Mouse (Mus musculus) hindbrain, embryonic 16.5 days (tissue): ENCODE measurements at regions not wholly inside any gene's neighbourhood (a gene's known extent, or its start where the extent isn't known, plus 50 kb on each side); places are given as distances from the start of the nearest gene placed in this dataset.

Source experiments
- ATAC-seq: fragments of 200-750 bp; cut with Nextera tagmentation; 2 replicates; pipeline ENCODE4 v1.8.0; 2017; ENCODE audit warnings: moderate TSS enrichment, moderate library complexity
- H3K27ac ChIP-seq: fragments of 300-500 bp; sonication (generic); 2 replicates; pipeline ENCODE4 v1.5.1; 2014; ENCODE audit warnings: low read depth, mild to moderate bottlenecking, control low read depth, low read length, moderate library complexity
- H3K27me3 ChIP-seq: fragments of 300-500 bp; sonication (generic); replicated peaks from 2 replicates; pipeline ENCODE4 v1.6.1; 2014; ENCODE audit warnings: low read length; ENCODE audit not compliant: control insufficient read depth, insufficient read depth
- H3K36me3 ChIP-seq: fragments of 300-500 bp; sonication (generic); 2 replicates; pipeline ENCODE4 v1.6.1; 2014; ENCODE audit warnings: mild to moderate bottlenecking, low read length, moderate library complexity, mixed read lengths; ENCODE audit not compliant: control insufficient read depth, insufficient read depth
- H3K4me1 ChIP-seq: fragments of 300-500 bp; sonication (generic); 2 replicates; pipeline ENCODE4 v1.6.1; 2014; ENCODE audit warnings: low read depth, low read length; ENCODE audit not compliant: control insufficient read depth, insufficient read depth
- H3K4me2 ChIP-seq: fragments of 300-500 bp; sonication (generic); 2 replicates; pipeline ENCODE4 v1.6.1; 2014; ENCODE audit warnings: mild to moderate bottlenecking, low read length, control low read depth, moderate library complexity
- H3K4me3 ChIP-seq: fragments of 300-500 bp; sonication (generic); 2 replicates; pipeline ENCODE4 v1.5.1; 2014; ENCODE audit warnings: mild to moderate bottlenecking, low read length, control low read depth, moderate library complexity
- H3K9ac ChIP-seq: fragments of 300-500 bp; sonication (generic); 2 replicates; pipeline ENCODE4 v1.6.1; 2014; ENCODE audit warnings: low read depth, mild to moderate bottlenecking, control low read depth, low read length, moderate library complexity
- H3K9me3 ChIP-seq: fragments of 300-500 bp; sonication (generic); 2 replicates; pipeline ENCODE4 v1.6.1; 2014; ENCODE audit warnings: mild to moderate bottlenecking, low read length, moderate library complexity; ENCODE audit not compliant: control insufficient read depth
- WGBS: fragments of 180-500 bp; shearing (Covaris S2); extraction: QIAGEN DNeasy Blood & Tissue Kit; methylation state at CpG from one replicate; pipeline ENCODE4 v1.1.7; 2014; 5-methylcytosine and 5-hydroxymethylcytosine counted together

- Histone ChIP-seq H3K27ac (no peak overlapping the region), H3K9me3 (no peaks in the 10 kb centered on the region), H3K4me1 (no peaks in the 10 kb centered on the region), H3K4me3 (no peak overlapping the region), H3K36me3 (no peaks in the 10 kb centered on the region), H3K27me3 (no peaks in the 10 kb centered on the region), H3K9ac (no peak overlapping the region), H3K4me2 (no peak overlapping the region)
- ATAC-seq, result no peak
These were observed 628.3 kb upstream of the Arid1b start for GRCm38 (mm10) chr17:4365811-4366210.

- WGBS, result 96% methylated on average over 1 of the region's 1 CpGs
- H3K27me3 ChIP-seq, result no peaks in the 10 kb centered on the region
These were observed 613.7 kb upstream of the Arid1b start for GRCm38 (mm10) chr17:4380449-4380848.

DNA sequence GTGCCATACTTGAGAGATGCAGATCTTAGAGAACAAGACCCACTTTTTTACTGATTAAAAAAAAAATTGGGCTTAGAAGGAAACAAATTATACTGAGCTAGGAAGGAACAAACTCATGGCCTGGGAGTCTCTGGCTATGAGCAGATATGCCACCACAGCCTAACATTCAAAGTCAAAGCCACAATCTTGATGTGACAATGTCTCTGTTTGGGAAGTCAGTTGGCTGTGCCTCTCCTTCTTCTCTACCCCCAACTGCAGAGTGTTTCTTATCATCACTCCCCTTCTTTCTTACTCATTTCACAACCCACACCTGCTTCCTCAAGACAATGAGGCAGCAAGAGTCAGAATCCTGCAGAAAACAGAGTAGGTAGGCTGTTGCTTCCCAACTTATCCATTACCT is 613.3 kb upstream of the Arid1b start:
- Histone ChIP-seq H3K9me3 (no peaks in the 10 kb centered on the region), H3K4me2 (no peak overlapping the region), H3K36me3 (no peaks in the 10 kb centered on the region), H3K4me3 (no peak overlapping the region), H3K27ac (no peak overlapping the region), H3K4me1 (no peaks in the 10 kb centered on the region), H3K9ac (no peak overlapping the region), H3K27me3 (no peaks in the 10 kb centered on the region)
- no peak for ATAC-seq

More at GRCm38 (mm10) chr17:4380449-4380848, 613.7 kb upstream of the Arid1b start:
- no peak for ATAC-seq
- no peaks in the 10 kb centered on the region for H3K4me1 ChIP-seq
- H3K27ac ChIP-seq, result no peak overlapping the region
- no peaks in the 10 kb centered on the region for H3K36me3 ChIP-seq
- H3K4me2 ChIP-seq, result no peak overlapping the region
- no peak overlapping the region for H3K9ac ChIP-seq
- H3K9me3 ChIP-seq, result no peaks in the 10 kb centered on the region
- no peak overlapping the region for H3K4me3 ChIP-seq

- H3K27ac ChIP-seq, result no peak overlapping the region
- H3K27me3 ChIP-seq, result no peaks in the 10 kb centered on the region
- H3K4me3 ChIP-seq, result no peak overlapping the region
- no peak overlapping the region for H3K9ac ChIP-seq
- no peaks in the 10 kb centered on the region for H3K4me1 ChIP-seq
- no peaks in the 10 kb centered on the region for H3K9me3 ChIP-seq
- ATAC-seq, result no peak
- 75% methylated on average over 13 of the region's 13 CpGs for WGBS
- H3K36me3 ChIP-seq, result no peaks in the 10 kb centered on the region
- no peak overlapping the region for H3K4me2 ChIP-seq
These were observed 612.0 kb upstream of the Arid1b start for GRCm38 (mm10) chr17:4381896-4382685.

DNA sequence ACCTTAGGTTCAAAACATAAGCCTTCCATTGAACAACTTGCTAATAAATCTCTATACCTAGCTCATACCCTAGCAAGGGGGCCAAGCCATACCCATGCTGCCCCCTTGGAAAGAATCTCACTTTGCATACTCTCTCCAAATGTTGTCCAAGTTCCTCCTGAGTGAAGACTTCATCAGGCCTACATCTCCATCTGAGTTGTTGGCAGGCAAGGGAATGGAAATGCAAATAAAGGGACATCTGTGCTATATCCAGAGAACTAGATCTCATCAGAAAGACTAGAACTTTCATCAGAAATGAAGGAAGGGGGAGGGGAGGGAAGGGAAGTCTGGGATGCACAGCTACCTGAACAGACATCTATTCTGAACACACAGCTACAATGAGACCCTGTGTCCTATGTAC is 611.4 kb upstream of the Arid1b start:
- H3K9ac ChIP-seq, result no peak overlapping the region
- no peaks in the 10 kb centered on the region for H3K36me3 ChIP-seq
- H3K9me3 ChIP-seq, result no peaks in the 10 kb centered on the region
- H3K27me3 ChIP-seq, result no peaks in the 10 kb centered on the region
- H3K4me3 ChIP-seq, result no peak overlapping the region
- no peak overlapping the region for H3K4me2 ChIP-seq
- no peak overlapping the region for H3K27ac ChIP-seq
- H3K4me1 ChIP-seq, result no peaks in the 10 kb centered on the region
- ATAC-seq, result no peak

DNA sequence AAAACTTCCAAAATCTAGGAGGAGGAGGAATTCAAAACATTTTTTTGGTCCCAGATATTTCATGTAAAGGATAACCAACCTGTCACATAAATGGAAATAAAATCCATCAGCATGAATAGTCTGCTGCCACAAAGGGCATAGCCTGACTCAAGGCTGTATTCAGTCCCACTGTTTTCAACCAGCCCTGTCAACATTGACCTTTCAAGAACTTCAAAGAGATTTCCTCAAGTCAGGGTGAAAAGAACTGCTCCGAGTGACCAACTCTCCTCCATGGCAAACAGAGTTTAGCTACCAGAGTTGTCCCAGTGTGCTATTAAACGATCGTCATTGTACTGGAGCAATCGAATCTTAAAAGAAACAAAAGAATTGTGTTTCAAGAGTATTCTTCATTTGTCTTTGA is 606.5 kb upstream of the Arid1b start:
- no peaks in the 10 kb centered on the region for H3K4me1 ChIP-seq
- no peak overlapping the region for H3K27ac ChIP-seq
- H3K27me3 ChIP-seq, result no peaks in the 10 kb centered on the region
- no peak overlapping the region for H3K4me3 ChIP-seq
- no peak overlapping the region for H3K9ac ChIP-seq
- no peaks in the 10 kb centered on the region for H3K9me3 ChIP-seq
- H3K36me3 ChIP-seq, result no peaks in the 10 kb centered on the region
- ATAC-seq, result no peak
- WGBS, result 60% methylated on average over 4 of the region's 4 CpGs
- no peak overlapping the region for H3K4me2 ChIP-seq

GRCm38 (mm10) chr17:4390012-4390411 is 604.1 kb upstream of the Arid1b start:
- no peak for ATAC-seq
- H3K9ac ChIP-seq, result no peak overlapping the region
- 93% methylated on average over 4 of the region's 4 CpGs for WGBS
- no peaks in the 10 kb centered on the region for H3K36me3 ChIP-seq
- no peaks in the 10 kb centered on the region for H3K9me3 ChIP-seq
- H3K4me3 ChIP-seq, result no peak overlapping the region
- H3K27ac ChIP-seq, result no peak overlapping the region
- H3K27me3 ChIP-seq, result no peaks in the 10 kb centered on the region
- H3K4me2 ChIP-seq, result no peak overlapping the region
- no peaks in the 10 kb centered on the region for H3K4me1 ChIP-seq

DNA sequence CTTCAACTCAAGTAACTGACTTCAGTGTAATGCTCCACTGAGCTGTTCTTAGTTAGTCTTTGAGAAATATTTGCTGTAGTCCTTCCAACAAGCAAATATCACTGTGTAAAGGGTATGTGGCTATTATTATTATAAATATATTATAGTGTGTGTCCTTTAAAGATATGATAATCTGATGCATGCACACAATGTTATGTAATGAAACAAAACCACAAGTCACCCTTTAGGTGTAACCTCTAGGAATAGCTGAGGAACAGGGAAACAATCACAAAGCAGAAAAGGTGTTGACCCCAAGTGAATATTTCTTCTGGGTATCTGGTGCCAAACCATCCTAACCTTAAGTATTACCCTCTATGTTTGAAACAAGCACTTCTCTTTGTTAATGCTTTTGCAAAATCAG is 603.6 kb upstream of the Arid1b start:
- Histone ChIP-seq H3K9me3 (no peaks in the 10 kb centered on the region), H3K27ac (no peak overlapping the region), H3K4me2 (no peak overlapping the region), H3K4me3 (no peak overlapping the region), H3K36me3 (no peaks in the 10 kb centered on the region), H3K4me1 (no peaks in the 10 kb centered on the region), H3K9ac (no peak overlapping the region), H3K27me3 (no peaks in the 10 kb centered on the region)
- no peak for ATAC-seq

DNA sequence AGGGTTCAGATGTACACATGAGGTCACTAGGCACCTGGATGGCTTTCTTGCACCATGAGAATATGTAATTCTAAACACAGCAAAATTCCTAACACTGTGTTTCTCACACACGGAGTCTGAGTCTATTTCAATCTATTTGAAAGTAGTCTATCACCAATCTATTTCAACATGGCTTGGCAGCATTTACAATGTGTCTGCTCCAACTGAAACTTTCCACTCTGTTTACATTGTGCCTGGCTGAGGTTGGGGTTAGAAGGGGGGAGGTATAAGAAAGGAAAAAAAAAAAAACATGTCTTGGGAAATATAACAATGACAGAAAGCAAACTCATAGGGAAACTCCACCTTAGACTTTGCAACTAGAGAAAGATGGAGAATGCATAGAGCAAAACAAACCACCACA is 602.9 kb upstream of the Arid1b start:
- WGBS, result 89% methylated on average over 1 of the region's 1 CpGs
- Histone ChIP-seq H3K9me3 (no peaks in the 10 kb centered on the region), H3K27me3 (no peaks in the 10 kb centered on the region), H3K36me3 (no peaks in the 10 kb centered on the region), H3K4me1 (no peaks in the 10 kb centered on the region), H3K4me3 (no peak overlapping the region), H3K4me2 (no peak overlapping the region), H3K27ac (no peak overlapping the region), H3K9ac (no peak overlapping the region)
- no peak for ATAC-seq

GRCm38 (mm10) chr17:4396119-4396518 is 598.0 kb upstream of the Arid1b start:
- Histone ChIP-seq H3K36me3 (no peaks in the 10 kb centered on the region), H3K4me3 (no peak overlapping the region), H3K4me1 (no peaks in the 10 kb centered on the region), H3K9ac (no peak overlapping the region), H3K9me3 (no peaks in the 10 kb centered on the region), H3K4me2 (no peak overlapping the region), H3K27ac (no peak overlapping the region), H3K27me3 (no peaks in the 10 kb centered on the region)
- ATAC-seq, result no peak
- WGBS, result 81% methylated on average over 5 of the region's 5 CpGs
